Mouse (Mus musculus) heart, embryonic 11.5 days (tissue): ENCODE results near the gene Cntd1. TPM values are rescaled to one million over a fixed set of nuclear protein-coding genes. Genes with fewer than 3 reads are reported as not detected.

ENCODE experiments used
- ATAC-seq: fragments of 200-750 bp; cut with Nextera tagmentation; replicated peaks from 2 replicates; pipeline ENCODE4 v1.8.0; 2017; ENCODE audit warnings: moderate library complexity; ENCODE audit not compliant: insufficient number of reproducible peaks, low FRiP score, low TSS enrichment
- H3K27ac ChIP-seq: fragments of 300-500 bp; sonication (generic); 2 replicates; pipeline ENCODE4 v1.5.1; 2014; ENCODE audit warnings: mild to moderate bottlenecking, low read depth, low read length
- H3K27me3 ChIP-seq: fragments of 300-500 bp; sonication (generic); 2 replicates; pipeline ENCODE4 v1.6.1; 2014; ENCODE audit warnings: mild to moderate bottlenecking, low read length, mixed read lengths; ENCODE audit not compliant: control insufficient read depth, insufficient read depth
- H3K36me3 ChIP-seq: fragments of 300-500 bp; sonication (generic); 2 replicates; pipeline ENCODE4 v1.6.1; 2014; ENCODE audit warnings: mild to moderate bottlenecking, low read length, moderate library complexity, mixed read lengths; ENCODE audit not compliant: control insufficient read depth, insufficient read depth
- H3K4me1 ChIP-seq: fragments of 300-500 bp; sonication (generic); 2 replicates; pipeline ENCODE4 v1.6.1; 2014; ENCODE audit warnings: low read length; ENCODE audit not compliant: control insufficient read depth, insufficient read depth
- H3K4me2 ChIP-seq: fragments of 300-500 bp; sonication (generic); 2 replicates; pipeline ENCODE4 v1.6.1; 2014; ENCODE audit warnings: mild to moderate bottlenecking, moderate library complexity
- H3K4me3 ChIP-seq: fragments of 300-500 bp; sonication (generic); 2 replicates; pipeline ENCODE4 v1.5.1; 2014; ENCODE audit warnings: low read depth, low read length
- H3K9ac ChIP-seq: fragments of 300-500 bp; sonication (generic); 2 replicates; pipeline ENCODE4 v1.6.1; 2014; ENCODE audit warnings: mild to moderate bottlenecking, low read depth, low read length, moderate library complexity
- H3K9me3 ChIP-seq: fragments of 300-500 bp; sonication (generic); replicated peaks from 2 replicates; pipeline ENCODE4 v1.6.1; 2016; ENCODE audit warnings: low read length; ENCODE audit not compliant: control insufficient read depth
- WGBS: fragments of 180-500 bp; shearing (Covaris S2); extraction: QIAGEN DNeasy Blood & Tissue Kit; methylation state at CpG from one replicate; pipeline ENCODE4 v1.1.7; 2014; ENCODE audit not compliant: insufficient replicate concordance; 5-methylcytosine and 5-hydroxymethylcytosine counted together
- polyA plus RNA-seq: library from polyadenylated mRNA; unstranded; fragments of >200 nt; fragmentation: Nextera tagmentation; extraction: Ambion mirVana; gene quantifications from 2 replicates; pipeline ENCODE4 v1.2.1, GENCODE M21; 2014

The Cntd1 gene
- polyA plus RNA-seq, 1 experiment from 2014 or later = 1.1 TPM

- Histone ChIP-seq H3K27ac (peak overlapping the region; percentile 90), H3K4me2 (peak overlapping the region; percentile 96), H3K4me1 (peaks cover 63% of the 10 kb centered on the region), H3K4me3 (peak overlapping the region; percentile 67), H3K9me3 (no peaks in the 10 kb centered on the region), H3K27me3 (peaks cover 26% of the 10 kb centered on the region), H3K9ac (peak overlapping the region; percentile 88), H3K36me3 (peaks cover 5% of the 10 kb centered on the region; the same call in 1 of the 2 replicates)
- no peak for ATAC-seq
- 2% methylated on average over 30 of the region's 30 CpGs for WGBS
Observed at GRCm38 (mm10) chr11:101260826-101261380, 17.9 kb upstream of the Cntd1 start.

DNA sequence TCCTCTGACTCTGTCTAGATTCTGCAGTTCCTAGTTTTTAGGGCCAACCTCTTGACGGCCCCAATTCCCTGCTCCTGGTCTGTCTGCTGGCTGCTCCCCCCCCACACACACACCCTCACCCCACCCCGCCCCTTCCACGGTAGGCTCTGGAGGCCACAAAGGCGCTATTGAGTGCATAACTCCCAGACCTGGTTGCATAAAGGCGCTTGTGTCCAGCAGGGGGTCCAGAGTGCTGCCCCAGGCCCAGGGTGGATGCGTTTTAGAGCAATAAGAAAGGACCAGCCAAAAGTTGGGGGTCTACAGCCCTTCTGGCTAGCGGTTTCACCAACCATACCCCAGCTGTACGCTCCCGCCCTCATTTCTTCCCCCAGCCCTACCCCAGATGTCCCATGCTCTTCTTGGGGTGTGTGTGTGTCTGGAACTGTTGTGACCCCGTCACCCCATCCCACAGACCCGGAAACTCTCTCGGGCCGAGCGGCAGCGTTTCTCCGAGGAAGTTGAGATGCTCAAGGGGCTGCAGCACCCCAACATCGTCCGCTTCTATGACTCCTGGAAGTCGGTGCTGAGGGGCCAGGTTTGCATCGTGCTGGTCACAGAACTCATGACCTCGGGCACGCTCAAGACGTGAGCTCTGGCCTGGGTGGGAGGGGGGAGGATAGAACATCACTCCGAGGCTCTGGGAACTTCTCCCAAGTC is 16.4 kb upstream of the Cntd1 start:
- no peak for ATAC-seq
- H3K36me3 ChIP-seq = peaks cover 3% of the 10 kb centered on the region; the same call in 1 of the 2 replicates
- peaks cover 55% of the 10 kb centered on the region for H3K4me1 ChIP-seq
- H3K4me3 ChIP-seq = peak overlapping the region; percentile 67
- H3K9ac ChIP-seq = peak overlapping the region; percentile 18
- peak overlapping the region; percentile 96 for H3K4me2 ChIP-seq
- no peaks in the 10 kb centered on the region for H3K9me3 ChIP-seq
- H3K27me3 ChIP-seq = peaks cover 31% of the 10 kb centered on the region
- WGBS = 3% methylated on average over 24 of the region's 24 CpGs
- no peak overlapping the region for H3K27ac ChIP-seq

DNA sequence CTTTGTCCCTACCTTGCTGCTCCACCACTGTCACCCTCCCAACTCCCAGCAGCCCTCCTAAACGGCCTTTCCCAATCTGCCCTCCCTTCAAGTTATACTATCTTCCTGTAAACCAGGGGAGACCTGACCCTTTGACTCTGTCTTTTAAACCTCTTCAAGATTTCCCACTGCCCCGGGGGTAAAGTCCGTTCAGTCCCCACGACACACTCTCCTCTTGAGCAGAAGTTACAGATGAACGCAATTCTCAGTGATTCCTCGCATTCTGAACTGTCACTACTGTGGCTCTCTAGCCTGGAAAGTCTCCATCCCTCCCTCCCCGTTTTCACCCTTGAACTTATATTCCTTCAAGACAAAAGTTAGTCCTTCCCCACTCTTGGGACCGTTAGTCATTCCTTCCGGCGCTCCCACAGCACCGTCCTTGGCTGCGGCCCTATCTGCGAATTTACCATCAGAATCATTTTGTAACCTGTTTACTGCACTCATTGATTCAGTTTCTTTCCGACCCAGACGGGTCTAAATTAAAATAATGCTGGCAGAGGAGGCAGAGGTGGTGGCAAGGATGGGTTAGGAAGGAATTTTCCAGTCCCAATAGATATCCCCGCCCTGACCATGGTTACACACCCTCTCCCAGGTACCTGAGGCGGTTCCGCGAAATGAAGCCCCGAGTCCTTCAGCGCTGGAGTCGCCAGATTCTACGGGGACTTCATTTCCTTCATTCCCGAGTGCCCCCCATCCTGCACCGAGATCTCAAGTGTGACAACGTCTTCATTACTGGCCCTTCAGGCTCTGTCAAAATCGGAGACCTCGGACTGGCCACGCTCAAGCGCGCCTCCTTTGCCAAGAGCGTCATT is 15.4 kb upstream of the Cntd1 start:
- peaks cover 31% of the 10 kb centered on the region for H3K27me3 ChIP-seq
- H3K4me2 ChIP-seq = peak overlapping the region; percentile 96
- ATAC-seq = no peak
- no peaks in the 10 kb centered on the region for H3K9me3 ChIP-seq
- peak overlapping the region; percentile 67 for H3K4me3 ChIP-seq
- no peaks in the 10 kb centered on the region for H3K36me3 ChIP-seq
- H3K9ac ChIP-seq = no peak overlapping the region
- no peak overlapping the region for H3K27ac ChIP-seq
- H3K4me1 ChIP-seq = peaks cover 52% of the 10 kb centered on the region
- 7% methylated on average over 32 of the region's 32 CpGs for WGBS

DNA sequence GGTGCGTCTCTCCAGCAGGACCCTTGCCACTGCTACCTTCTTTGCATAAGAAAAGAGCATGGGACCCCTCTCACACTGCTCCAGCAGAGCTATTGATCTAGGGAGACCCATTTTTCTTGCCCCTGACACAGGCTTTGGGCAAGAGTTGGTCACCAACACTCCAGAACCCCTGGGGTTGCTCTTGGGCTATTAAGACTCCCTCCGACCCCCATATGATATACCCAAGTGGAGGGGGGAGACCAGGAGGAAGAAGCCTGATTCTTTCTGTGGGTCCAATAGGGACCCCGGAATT is 14.9 kb upstream of the Cntd1 start:
- no peaks in the 10 kb centered on the region for H3K9me3 ChIP-seq
- H3K4me2 ChIP-seq = peak overlapping the region; percentile 96
- no peak overlapping the region for H3K27ac ChIP-seq
- 22% methylated on average over 3 of the region's 3 CpGs for WGBS
- no peaks in the 10 kb centered on the region for H3K36me3 ChIP-seq
- peaks cover 31% of the 10 kb centered on the region for H3K27me3 ChIP-seq
- H3K9ac ChIP-seq = no peak overlapping the region
- peak overlapping the region; percentile 17; the same call in 1 of the 2 replicates for H3K4me3 ChIP-seq
- peaks cover 46% of the 10 kb centered on the region for H3K4me1 ChIP-seq
- ATAC-seq = no peak

DNA sequence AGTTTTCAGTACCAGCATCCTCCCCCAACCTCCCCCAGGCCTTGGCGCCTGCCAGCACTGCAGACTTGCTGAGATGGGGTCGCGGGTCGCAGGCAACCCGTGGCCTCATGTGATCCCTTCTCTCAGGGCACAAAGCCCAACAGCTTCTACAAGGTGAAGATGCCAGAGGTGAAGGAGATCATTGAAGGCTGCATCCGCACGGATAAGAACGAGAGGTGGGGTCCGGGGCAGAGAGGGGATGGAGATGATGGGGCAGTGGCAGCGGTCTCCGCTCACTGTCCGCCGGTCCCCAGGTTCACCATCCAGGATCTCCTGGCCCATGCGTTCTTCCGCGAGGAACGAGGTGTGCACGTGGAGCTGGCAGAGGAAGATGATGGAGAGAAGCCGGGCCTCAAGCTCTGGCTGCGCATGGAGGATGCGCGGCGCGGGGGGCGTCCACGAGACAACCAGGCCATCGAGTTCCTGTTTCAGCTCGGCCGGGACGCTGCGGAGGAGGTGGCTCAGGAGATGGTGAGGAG is 13.8 kb upstream of the Cntd1 start:
- no peak for ATAC-seq
- peaks cover 40% of the 10 kb centered on the region for H3K4me1 ChIP-seq
- H3K27ac ChIP-seq = no peak overlapping the region
- peak overlapping the region; percentile 37 for H3K4me3 ChIP-seq
- H3K36me3 ChIP-seq = no peaks in the 10 kb centered on the region
- H3K27me3 ChIP-seq = peaks cover 31% of the 10 kb centered on the region
- peak overlapping the region; percentile 56 for H3K9ac ChIP-seq
- H3K9me3 ChIP-seq = no peaks in the 10 kb centered on the region
- peak overlapping the region; percentile 64 for H3K4me2 ChIP-seq
- WGBS = 7% methylated on average over 31 of the region's 31 CpGs

DNA sequence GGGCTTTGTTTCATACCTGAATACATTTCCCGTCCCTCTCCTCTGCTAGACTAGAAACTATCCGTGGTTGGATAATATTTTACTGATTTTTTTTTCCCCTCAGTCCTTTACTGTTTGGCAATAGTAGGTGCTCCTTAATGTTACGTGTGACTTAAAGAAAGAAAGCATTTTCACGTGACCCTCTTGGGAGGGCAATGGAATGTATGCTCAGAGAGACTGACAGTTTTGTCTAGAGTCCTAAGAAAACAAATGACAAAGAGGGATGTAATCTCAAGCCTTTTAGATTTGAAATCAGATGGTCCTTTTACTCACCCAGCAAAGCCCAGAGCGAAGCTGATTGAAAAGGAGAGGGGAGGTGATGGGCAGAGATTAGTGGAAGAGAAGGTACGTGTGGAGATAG is 12.9 kb upstream of the Cntd1 start:
- H3K4me1 ChIP-seq = peaks cover 37% of the 10 kb centered on the region
- H3K27me3 ChIP-seq = peaks cover 31% of the 10 kb centered on the region
- WGBS = 41% methylated on average over 6 of the region's 6 CpGs

DNA sequence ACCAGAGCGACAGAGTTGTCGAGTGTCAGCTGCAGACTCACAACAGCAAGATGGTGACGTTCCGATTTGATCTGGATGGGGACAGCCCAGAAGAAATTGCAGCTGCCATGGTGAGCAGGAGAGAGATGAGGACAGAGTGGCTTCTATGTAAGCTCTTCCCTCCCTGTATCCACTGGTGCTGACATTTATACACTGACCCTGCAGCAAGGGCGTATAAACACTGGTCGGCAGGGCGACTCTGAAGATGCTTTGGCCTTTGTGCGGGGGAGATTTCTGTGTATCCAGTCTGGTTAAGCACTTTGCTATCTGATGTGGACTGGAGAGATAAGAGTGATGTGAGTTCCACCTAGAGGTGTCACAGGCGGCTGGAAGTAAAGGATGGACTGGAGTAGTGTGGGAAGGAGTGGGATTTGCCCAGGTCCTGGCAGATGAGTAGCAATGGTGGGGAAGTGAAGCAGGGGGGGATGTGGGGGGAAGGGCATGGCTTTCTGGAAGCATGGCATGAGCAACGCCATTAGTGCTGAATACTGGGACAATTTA is 9.2 kb upstream of the Cntd1 start:
- H3K9me3 ChIP-seq = no peaks in the 10 kb centered on the region
- peaks cover 13% of the 10 kb centered on the region for H3K27me3 ChIP-seq
- peaks cover 13% of the 10 kb centered on the region for H3K4me1 ChIP-seq
- H3K4me2 ChIP-seq = peak overlapping the region; percentile 20
- ATAC-seq = no peak
- no peak overlapping the region for H3K4me3 ChIP-seq
- H3K27ac ChIP-seq = no peak overlapping the region
- 16% methylated on average over 10 of the region's 10 CpGs for WGBS
- H3K9ac ChIP-seq = no peak overlapping the region
- H3K36me3 ChIP-seq = no peaks in the 10 kb centered on the region

More for the DNA sequence above, 12.9 kb upstream of the Cntd1 start:
- Histone ChIP-seq H3K27ac (no peak overlapping the region), H3K9ac (no peak overlapping the region), H3K4me2 (peak overlapping the region; percentile 64; the same call in 1 of the 2 replicates), H3K4me3 (no peak overlapping the region), H3K9me3 (no peaks in the 10 kb centered on the region), H3K36me3 (no peaks in the 10 kb centered on the region)
- no peak for ATAC-seq

GRCm38 (mm10) chr11:101272446-101272845 is 6.4 kb upstream of the Cntd1 start:
- H3K36me3 ChIP-seq = peaks cover 2% of the 10 kb centered on the region; the same call in 1 of the 2 replicates
- ATAC-seq = no peak
- H3K4me1 ChIP-seq = peaks cover 16% of the 10 kb centered on the region
- peaks cover 5% of the 10 kb centered on the region; the same call in 1 of the 2 replicates for H3K27me3 ChIP-seq
- no peak overlapping the region for H3K4me2 ChIP-seq
- 85% methylated on average over 3 of the region's 3 CpGs for WGBS
- no peaks in the 10 kb centered on the region for H3K9me3 ChIP-seq
- no peak overlapping the region for H3K4me3 ChIP-seq
- H3K9ac ChIP-seq = no peak overlapping the region
- no peak overlapping the region for H3K27ac ChIP-seq
